Mouse (Mus musculus) midbrain, embryonic 13.5 days (tissue): ENCODE measurements around the gene Klhl29. TPM values are rescaled to one million over a fixed set of nuclear protein-coding genes. Genes with fewer than 3 reads are reported as not detected.

Source experiments
- ATAC-seq: fragments of 200-750 bp; cut with Nextera tagmentation; 2 replicates; pipeline ENCODE4 v1.8.0; 2017; ENCODE audit warnings: mild to moderate bottlenecking, moderate TSS enrichment, moderate library complexity
- H3K27ac ChIP-seq: fragments of 300-500 bp; sonication (generic); 2 replicates; pipeline ENCODE4 v1.5.1; 2015; ENCODE audit warnings: inconsistent platforms, mild to moderate bottlenecking, moderate library complexity
- H3K27me3 ChIP-seq: fragments of 300-500 bp; sonication (generic); 2 replicates; pipeline ENCODE4 v1.6.1; 2015; ENCODE audit warnings: mild to moderate bottlenecking, inconsistent platforms
- H3K36me3 ChIP-seq: fragments of 300-500 bp; sonication (generic); 2 replicates; pipeline ENCODE4 v1.6.1; 2015; ENCODE audit warnings: mild to moderate bottlenecking, inconsistent platforms
- H3K4me1 ChIP-seq: fragments of 300-500 bp; sonication (generic); replicated peaks from 2 replicates; pipeline ENCODE4 v1.6.1; 2015; ENCODE audit warnings: inconsistent platforms
- H3K4me2 ChIP-seq: fragments of 300-500 bp; sonication (generic); replicated peaks from 2 replicates; pipeline ENCODE4 v1.6.1; 2015; ENCODE audit warnings: moderate library complexity, mild to moderate bottlenecking, inconsistent platforms
- H3K4me3 ChIP-seq: fragments of 300-500 bp; sonication (generic); replicated peaks from 2 replicates; pipeline ENCODE4 v1.5.1; 2015; ENCODE audit warnings: mild to moderate bottlenecking, inconsistent platforms
- H3K9ac ChIP-seq: fragments of 300-500 bp; sonication (generic); replicated peaks from 2 replicates; pipeline ENCODE4 v1.6.1; 2015; ENCODE audit warnings: mild to moderate bottlenecking, inconsistent platforms
- H3K9me3 ChIP-seq: fragments of 300-500 bp; sonication (generic); 2 replicates; pipeline ENCODE4 v1.6.1; 2016; ENCODE audit warnings: mild to moderate bottlenecking, inconsistent platforms
- WGBS: fragments of 180-500 bp; shearing (Covaris S2); methylation state at CpG from one replicate; pipeline ENCODE4 v1.1.7; 2015; 5-methylcytosine and 5-hydroxymethylcytosine counted together
- polyA plus RNA-seq: library from polyadenylated mRNA; unstranded; fragments of >200 nt; fragmentation: Nextera tagmentation; extraction: Ambion mirVana; gene quantifications from 2 replicates; pipeline ENCODE4 v1.2.1, GENCODE M21; 2015

Gene Klhl29
- 3.3 and 4.0 TPM in 2 replicates for polyA plus RNA-seq

GRCm38 (mm10) chr12:5375616-5376461, at the start of gene Klhl29:
Gene Klhl29 (minus strand): TSS chr12:5375682.
- H3K4me2 ChIP-seq: peak within 1 kb of the TSS; percentile 98
- H3K4me3 ChIP-seq: peak within 1 kb of the TSS; percentile 92
- H3K36me3 ChIP-seq: no peaks in the 10 kb centered on the region
- under 1% methylated on average over 65 of the region's 66 CpGs for WGBS
- peaks cover 49% of the 10 kb centered on the region for H3K4me1 ChIP-seq
- peaks cover 32% of the 10 kb centered on the region for H3K27me3 ChIP-seq
- H3K9ac ChIP-seq: peak within 1 kb of the TSS; percentile 96
- H3K9me3 ChIP-seq: no peaks in the 10 kb centered on the region
- ATAC-seq: peak; percentile 95
- peak within 1 kb of the TSS; percentile 96 for H3K27ac ChIP-seq

GRCm38 (mm10) chr12:5425276-5425675, 49.8 kb upstream of the Klhl29 start:
- WGBS: 70% methylated on average over 4 of the region's 4 CpGs
- Histone ChIP-seq H3K4me3 (no peak overlapping the region), H3K4me2 (no peak overlapping the region), H3K27ac (no peak overlapping the region), H3K9me3 (no peaks in the 10 kb centered on the region), H3K36me3 (no peaks in the 10 kb centered on the region), H3K27me3 (no peaks in the 10 kb centered on the region), H3K4me1 (0 out of 2 replicates have a peak, but pooled peaks cover 2% of the 10 kb centered on the region), H3K9ac (no peak overlapping the region)
- no peak for ATAC-seq

GRCm38 (mm10) chr12:5415806-5416205, 40.3 kb upstream of the Klhl29 start:
- Histone ChIP-seq H3K9ac (no peak overlapping the region), H3K4me2 (no peak overlapping the region), H3K4me1 (peaks cover 18% of the 10 kb centered on the region), H3K36me3 (no peaks in the 10 kb centered on the region), H3K27ac (no peak overlapping the region), H3K4me3 (no peak overlapping the region), H3K9me3 (no peaks in the 10 kb centered on the region), H3K27me3 (no peaks in the 10 kb centered on the region; the same call in 1 of the 2 replicates)
- 8% methylated on average over 3 of the region's 3 CpGs for WGBS
- no peak for ATAC-seq

GRCm38 (mm10) chr12:5413976-5414375, 38.5 kb upstream of the Klhl29 start:
- no peak overlapping the region for H3K4me3 ChIP-seq
- H3K4me2 ChIP-seq: no peak overlapping the region
- H3K27ac ChIP-seq: no peak overlapping the region
- no peak for ATAC-seq
- H3K9me3 ChIP-seq: no peaks in the 10 kb centered on the region
- no peaks in the 10 kb centered on the region for H3K36me3 ChIP-seq
- no peak overlapping the region for H3K9ac ChIP-seq
- no peaks in the 10 kb centered on the region; the same call in 1 of the 2 replicates for H3K27me3 ChIP-seq
- peaks cover 19% of the 10 kb centered on the region for H3K4me1 ChIP-seq

DNA sequence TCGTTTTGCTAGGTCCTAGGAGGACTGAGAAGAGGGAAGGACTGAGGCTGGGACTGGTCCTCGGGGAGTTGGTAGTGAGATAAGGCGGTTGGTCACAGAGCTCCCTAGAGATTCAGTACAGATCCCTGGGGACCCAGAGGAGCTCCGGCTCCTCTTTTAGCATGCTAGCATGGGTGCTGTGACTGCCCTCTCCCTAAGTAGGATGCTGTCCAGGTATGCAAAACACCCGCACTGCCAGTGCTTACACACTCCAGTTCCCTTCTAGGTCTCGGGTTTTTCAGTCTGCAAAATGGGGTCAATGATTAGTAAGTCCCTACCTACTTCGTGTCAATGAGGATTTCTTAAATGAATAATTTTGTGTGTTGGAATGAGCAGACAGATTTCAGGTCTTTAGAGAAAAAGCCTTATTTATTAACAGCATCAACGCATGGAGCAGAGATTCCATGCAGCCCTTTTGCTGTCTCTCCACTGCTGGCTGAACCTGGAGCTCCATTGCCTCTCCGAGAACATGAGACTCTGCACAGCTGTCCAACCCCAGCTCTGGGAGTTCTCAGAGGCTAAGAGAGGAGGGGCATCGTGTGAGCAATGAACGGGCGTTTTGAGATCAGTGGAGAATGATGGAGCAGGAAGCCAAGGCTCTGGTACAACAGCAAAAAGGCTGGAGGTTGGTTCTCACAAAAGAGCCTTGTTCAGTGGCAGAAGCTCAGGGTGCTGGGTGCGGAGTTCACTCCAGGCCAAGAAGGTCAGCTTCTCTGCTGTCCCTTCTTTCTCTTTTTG, 36.5 kb upstream of the Klhl29 start:
- no peak overlapping the region for H3K4me2 ChIP-seq

GRCm38 (mm10) chr12:5411346-5411745, 35.9 kb upstream of the Klhl29 start:
- 87% methylated on average over 4 of the region's 4 CpGs for WGBS
- Histone ChIP-seq H3K27ac (no peak overlapping the region), H3K9ac (no peak overlapping the region), H3K36me3 (no peaks in the 10 kb centered on the region), H3K4me3 (no peak overlapping the region), H3K4me1 (peaks cover 15% of the 10 kb centered on the region), H3K9me3 (no peaks in the 10 kb centered on the region), H3K4me2 (no peak overlapping the region), H3K27me3 (no peaks in the 10 kb centered on the region; the same call in 1 of the 2 replicates)
- no peak for ATAC-seq

More for the DNA sequence above, 36.5 kb upstream of the Klhl29 start:
- Histone ChIP-seq H3K27ac (no peak overlapping the region), H3K9ac (no peak overlapping the region), H3K9me3 (no peaks in the 10 kb centered on the region), H3K4me3 (no peak overlapping the region), H3K4me1 (peaks cover 19% of the 10 kb centered on the region), H3K27me3 (no peaks in the 10 kb centered on the region; the same call in 1 of the 2 replicates), H3K36me3 (no peaks in the 10 kb centered on the region)
- 84% methylated on average over 13 of the region's 13 CpGs for WGBS
- no peak for ATAC-seq

DNA sequence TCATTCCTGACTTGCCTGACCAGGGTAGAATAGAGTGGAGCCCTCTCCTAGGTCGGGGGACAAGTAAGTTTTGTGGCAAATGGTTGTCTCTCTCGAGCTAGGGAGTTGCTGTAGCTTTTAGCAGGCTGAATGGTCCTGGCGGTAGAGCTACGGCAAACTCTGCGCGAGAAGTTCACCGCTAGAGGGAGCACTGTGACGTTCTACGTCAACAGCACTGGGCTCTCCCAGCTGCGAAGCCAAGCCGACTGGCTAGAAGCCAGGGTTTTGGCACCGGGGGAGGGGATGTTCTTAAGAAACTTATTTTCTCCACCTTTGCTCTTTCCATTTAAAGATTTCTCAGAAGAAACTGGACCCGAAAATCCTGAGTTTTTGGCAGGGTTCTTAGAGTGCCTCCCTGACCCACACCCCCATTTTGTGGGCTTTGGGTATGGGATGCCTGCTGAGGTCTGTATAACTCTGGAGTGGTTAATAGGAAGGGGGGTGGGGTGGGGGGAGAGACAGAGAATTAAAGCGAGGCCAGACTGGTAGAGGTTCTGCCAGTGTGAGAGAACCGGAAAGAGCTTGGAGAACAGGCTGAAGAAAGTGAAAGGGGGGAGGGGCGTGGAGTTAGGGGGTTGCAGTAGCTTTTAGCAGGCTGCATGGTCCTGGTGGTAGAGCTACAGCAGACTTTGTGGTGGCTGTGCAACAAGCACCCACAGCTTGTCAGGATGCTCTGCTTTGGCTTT, 35.1 kb upstream of the Klhl29 start:
- Histone ChIP-seq H3K36me3 (no peaks in the 10 kb centered on the region), H3K4me1 (peaks cover 7% of the 10 kb centered on the region), H3K9ac (no peak overlapping the region), H3K27ac (no peak overlapping the region), H3K4me3 (no peak overlapping the region), H3K4me2 (peak overlapping the region; percentile 34; the same call in 1 of the 2 replicates), H3K27me3 (no peaks in the 10 kb centered on the region; the same call in 1 of the 2 replicates), H3K9me3 (no peaks in the 10 kb centered on the region)
- peak; percentile 92 for ATAC-seq
- WGBS: 6% methylated on average over 16 of the region's 16 CpGs

DNA sequence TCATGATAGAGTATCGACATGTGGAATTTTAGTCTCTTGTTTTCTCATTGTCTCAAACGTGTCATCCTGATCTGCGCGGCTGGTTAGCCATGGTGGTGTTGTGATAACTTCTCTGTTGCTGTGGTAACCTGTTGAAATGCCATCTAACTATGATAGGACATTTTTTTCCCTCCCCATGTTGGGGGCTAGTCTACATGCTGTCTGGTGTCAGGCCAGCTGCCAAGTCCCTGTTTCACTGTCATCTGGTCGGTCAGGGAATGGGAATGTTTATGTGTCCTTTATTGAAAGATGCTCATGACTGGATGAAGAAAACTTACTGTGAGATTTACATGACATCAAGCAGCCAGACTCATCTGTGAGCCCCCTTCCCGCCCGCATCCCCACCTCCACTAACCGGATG, 31.7 kb upstream of the Klhl29 start:
- Histone ChIP-seq H3K9ac (no peak overlapping the region), H3K27me3 (no peaks in the 10 kb centered on the region; the same call in 1 of the 2 replicates), H3K27ac (no peak overlapping the region), H3K9me3 (no peaks in the 10 kb centered on the region), H3K4me2 (no peak overlapping the region), H3K4me1 (peaks cover 6% of the 10 kb centered on the region), H3K4me3 (no peak overlapping the region), H3K36me3 (no peaks in the 10 kb centered on the region)
- WGBS: 76% methylated on average over 8 of the region's 8 CpGs
- no peak for ATAC-seq

DNA sequence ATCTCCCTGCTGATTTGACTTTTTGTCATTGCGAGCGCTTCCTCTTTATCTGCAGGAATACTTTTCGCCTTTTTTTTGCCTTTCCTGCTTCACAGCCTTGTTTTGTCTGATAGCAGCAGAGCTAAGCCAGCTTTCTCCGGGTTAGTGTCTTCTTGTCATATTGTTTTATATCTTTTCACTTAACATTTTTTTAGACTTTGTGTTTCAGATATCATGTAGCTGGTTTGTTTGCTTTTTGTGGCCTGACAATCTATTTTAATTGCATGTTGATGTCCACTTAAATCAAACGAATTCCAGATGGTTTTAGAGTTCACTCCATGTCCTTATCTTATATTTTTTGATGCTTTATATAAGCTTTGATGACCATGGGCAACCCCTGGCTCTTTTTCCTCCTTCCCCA, 21.9 kb upstream of the Klhl29 start:
- Histone ChIP-seq H3K4me2 (no peak overlapping the region), H3K27ac (no peak overlapping the region), H3K27me3 (no peaks in the 10 kb centered on the region), H3K4me1 (no peaks in the 10 kb centered on the region), H3K36me3 (no peaks in the 10 kb centered on the region), H3K4me3 (no peak overlapping the region), H3K9me3 (no peaks in the 10 kb centered on the region), H3K9ac (no peak overlapping the region)
- 59% methylated on average over 5 of the region's 5 CpGs for WGBS
- ATAC-seq: no peak

DNA sequence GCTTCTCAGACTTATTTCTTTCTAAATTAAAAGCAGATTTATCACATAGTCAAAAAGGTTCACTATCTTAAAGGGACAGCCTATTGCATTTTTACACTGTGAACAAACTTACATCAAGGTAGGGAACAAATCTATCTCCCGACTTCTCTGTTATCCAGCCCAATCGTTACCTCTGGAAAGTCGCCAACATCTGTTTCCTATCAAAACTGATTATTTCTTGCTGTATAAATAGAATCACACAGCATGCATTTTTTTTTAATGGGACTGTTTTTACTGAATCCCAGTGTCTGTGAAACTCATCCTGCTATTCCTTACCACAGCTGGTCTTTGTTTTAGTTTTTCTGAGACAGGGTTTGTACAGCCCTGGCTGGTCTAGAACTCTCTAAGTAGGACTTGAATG, 19.7 kb upstream of the Klhl29 start:
- Histone ChIP-seq H3K36me3 (no peaks in the 10 kb centered on the region), H3K9me3 (no peaks in the 10 kb centered on the region), H3K4me3 (no peak overlapping the region), H3K27ac (no peak overlapping the region), H3K9ac (no peak overlapping the region), H3K4me2 (no peak overlapping the region), H3K4me1 (no peaks in the 10 kb centered on the region), H3K27me3 (no peaks in the 10 kb centered on the region)
- 89% methylated on average over 3 of the region's 3 CpGs for WGBS
- no peak for ATAC-seq

DNA sequence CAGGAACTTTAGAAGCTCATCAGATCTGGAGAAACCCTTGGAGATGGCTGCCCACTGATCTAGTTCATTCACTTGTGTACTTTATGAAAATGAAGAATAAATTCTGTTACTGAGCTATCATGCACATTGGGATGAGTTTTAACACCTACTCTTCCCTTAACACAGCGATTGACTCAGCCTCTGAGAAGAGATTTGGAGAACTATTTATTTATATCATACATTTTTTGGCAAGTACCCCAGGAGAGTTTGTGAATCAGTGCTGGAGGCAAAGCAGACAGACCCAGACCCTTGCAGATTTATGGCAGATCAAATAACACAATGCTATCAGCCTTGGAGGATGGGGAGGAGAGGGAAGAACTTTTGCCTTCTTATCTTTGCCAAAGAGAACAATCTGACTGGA, 11.6 kb upstream of the Klhl29 start:
- no peaks in the 10 kb centered on the region for H3K9me3 ChIP-seq
- H3K9ac ChIP-seq: no peak overlapping the region
- WGBS: 95% methylated on average over 1 of the region's 1 CpGs
- no peaks in the 10 kb centered on the region for H3K36me3 ChIP-seq
- H3K4me1 ChIP-seq: no peaks in the 10 kb centered on the region
- no peak overlapping the region for H3K4me2 ChIP-seq
- no peak overlapping the region for H3K4me3 ChIP-seq
- no peaks in the 10 kb centered on the region for H3K27me3 ChIP-seq
- no peak for ATAC-seq
- H3K27ac ChIP-seq: no peak overlapping the region

- Histone ChIP-seq H3K27me3 (no peaks in the 10 kb centered on the region), H3K36me3 (no peaks in the 10 kb centered on the region), H3K27ac (no peak overlapping the region), H3K9ac (no peak overlapping the region), H3K4me2 (no peak overlapping the region), H3K4me3 (no peak overlapping the region), H3K9me3 (no peaks in the 10 kb centered on the region), H3K4me1 (peaks cover 1% of the 10 kb centered on the region; the same call in 1 of the 2 replicates)
- no peak for ATAC-seq
Observed at GRCm38 (mm10) chr12:5386688-5387087, 11.2 kb upstream of the Klhl29 start.
